Mouse (Mus musculus): ENCODE data around the gene Tff1.

The Tff1 gene

DNA sequence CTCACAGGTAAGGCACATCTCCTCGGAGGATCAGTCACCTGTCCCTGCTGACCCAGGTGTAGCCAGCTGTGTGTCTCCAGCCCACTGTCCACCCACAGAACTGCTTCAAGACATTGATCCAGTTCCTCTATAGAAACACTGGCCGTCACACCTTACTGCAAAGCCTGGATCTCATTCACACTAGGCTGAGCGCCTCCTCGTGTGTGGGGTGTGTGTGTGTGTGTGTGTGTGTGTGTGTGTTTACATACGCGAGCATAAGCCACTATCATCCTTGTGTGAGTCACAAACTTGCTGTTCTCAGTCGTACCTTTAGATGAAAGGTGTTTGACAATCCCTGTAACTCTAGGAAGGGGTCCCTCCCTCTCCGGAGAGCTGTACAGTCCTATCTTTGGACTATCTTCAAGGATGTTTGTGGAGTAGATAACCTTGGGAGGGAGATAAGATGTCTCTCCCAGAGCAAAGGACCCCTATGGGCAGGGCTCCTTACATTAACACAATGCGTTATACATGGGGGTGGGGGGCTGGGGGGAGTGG, 12.0 kb downstream of the Tff1 start:
- DNase-seq: no peak

DNA sequence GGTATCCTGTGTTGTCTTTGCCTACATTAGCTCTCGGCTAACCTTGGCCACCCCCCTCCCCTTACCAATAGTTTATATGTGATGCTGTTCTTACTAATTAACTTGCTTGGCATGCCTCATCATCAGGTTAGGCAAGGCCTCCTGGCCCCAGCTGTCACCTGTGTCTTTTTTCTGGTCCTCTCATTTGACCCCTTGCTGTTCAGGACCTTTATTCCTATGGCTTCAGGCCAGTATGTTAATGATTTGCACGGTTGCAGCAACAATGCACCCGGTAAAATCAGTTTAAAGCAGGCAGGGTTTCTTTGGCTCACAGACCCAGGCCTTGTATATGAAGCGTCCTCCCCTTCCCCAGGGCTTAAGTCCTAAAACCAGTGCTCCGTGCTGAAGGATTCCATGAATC, 12.6 kb downstream of the Tff1 start:
- no peak for DNase-seq

DNA sequence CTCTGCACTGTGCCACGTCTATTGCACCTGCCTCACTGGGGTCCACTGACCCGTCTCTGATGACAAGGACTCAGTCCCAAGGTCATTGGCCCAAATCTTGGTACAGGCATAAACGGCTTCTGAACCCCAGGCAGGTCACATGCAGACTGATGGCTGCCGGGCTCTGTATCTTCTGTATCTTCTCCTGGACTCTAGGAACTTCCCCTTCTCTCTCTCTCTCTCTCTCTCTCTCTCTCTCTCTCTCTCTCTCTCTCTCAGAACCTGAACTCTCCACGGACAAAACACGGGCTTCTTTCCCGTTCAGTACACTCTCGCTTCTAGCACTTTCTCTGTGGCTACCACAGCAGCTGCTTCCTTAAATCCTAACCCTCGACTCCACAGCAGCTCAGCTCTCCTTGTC, 19.1 kb downstream of the Tff1 start:
- no peak for DNase-seq

DNA sequence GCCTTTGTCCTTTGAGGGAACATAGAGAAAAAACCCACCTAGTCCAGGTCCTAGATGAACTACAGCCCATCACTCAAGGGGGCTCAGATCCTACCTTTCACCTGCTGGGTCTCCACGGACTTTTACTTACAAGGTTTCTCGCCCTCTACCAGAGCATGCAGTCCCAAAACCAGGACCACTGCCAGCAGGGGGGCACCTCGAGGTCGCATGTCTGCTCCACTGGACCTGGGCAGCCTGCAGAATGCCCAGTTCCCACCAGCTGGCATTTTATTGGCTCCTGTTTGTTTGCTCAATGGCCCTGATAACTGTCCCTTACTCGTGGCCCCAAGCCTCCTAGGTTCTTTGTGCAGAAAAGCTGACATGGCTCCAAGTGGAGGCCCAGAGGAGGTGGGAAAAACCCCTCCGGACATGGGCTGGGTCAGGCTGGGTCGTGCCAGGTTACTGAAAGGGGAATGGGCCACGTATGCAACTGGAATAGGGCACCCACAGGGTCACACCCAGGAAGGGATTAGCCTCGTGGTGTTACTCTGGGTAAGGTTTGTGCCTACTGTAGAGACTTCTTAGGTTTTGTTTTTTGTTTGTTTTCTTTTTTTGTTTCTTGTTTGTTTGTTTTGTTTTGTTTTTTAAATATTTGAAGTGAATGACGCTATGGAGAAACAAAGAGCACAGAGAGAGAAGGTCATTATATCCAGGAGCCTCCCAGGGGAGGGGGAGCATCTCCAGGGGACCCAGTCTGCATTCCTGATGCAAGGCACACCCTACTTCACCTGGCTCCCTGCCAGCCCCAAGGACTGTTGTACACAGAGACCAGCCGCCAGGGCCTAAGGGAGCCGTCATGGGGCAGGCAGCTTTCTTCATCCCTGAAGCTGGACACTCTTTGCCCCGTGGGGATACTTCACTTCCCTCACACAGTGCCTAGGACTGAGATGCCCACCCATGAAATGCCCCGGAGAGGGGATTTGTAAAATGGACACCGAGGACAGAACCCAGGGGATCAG, 20.7 kb downstream of the Tff1 start, which contains the start of gene Tff2:
Tff2 (minus strand) TSS at position 243 of the 998 bp plus-strand sequence.
- DNase-seq: peak; percentile 17 to 23

DNA sequence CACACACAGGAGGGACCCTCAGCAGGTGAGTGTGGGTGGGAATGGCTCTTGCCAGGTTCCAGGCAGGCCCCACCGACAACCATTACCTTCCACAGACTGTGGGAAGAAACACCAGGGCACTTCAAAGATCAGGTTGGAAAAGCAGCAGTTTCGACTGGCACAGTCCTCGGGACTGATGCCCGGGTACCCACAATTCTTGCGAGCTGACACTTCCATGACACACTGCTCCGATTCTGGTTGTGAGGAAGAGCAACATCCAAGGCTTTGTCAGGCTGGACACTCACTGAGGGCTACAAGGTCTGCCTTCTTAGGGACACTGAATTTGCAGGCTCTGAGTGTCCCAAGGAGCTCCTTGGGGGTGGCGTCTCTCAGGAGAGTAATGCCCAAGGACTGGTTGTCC, 23.0 kb downstream of the Tff1 start:
- DNase-seq: no peak

DNA sequence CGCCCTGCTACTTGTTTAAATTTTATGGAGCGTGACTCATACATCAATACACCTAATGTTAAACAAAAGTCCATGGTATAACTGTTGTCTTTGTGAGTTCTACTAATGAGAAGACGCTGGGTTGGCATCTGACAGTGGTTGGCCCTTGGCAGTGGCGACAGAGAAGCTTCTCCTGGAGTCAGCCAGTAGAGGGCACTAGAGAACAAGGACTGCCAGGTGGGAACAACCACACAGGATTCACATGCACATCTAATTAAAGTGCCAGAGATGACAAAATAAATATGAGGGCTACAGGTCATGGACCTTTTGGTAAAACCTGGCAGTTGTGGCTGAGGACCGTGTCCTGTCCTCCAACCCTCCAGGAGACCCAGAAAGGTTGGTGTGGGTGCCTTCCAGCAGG, 26.7 kb downstream of the Tff1 start:
- DNase-seq: peak; percentile 36 to 60

DNA sequence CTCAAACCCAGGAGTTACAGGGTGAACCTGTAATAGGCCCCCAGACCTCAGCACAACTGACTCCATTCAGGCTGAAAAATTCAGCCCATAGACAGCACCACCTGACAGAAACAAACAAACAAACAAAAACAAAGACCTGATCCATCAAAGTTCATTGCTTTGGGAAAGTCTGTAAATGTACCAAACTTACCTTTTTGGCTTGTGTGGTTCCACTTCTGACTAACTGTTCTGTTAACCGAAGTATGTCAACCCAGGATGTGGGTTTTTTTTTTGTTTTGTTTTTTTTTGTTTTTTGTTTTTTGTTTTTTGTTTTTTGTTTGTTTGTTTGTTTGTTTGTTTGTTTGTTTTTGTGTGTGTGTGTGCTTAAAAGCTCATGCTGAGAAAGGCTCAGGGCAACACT, 28.3 kb downstream of the Tff1 start:
- no peak for DNase-seq

DNA sequence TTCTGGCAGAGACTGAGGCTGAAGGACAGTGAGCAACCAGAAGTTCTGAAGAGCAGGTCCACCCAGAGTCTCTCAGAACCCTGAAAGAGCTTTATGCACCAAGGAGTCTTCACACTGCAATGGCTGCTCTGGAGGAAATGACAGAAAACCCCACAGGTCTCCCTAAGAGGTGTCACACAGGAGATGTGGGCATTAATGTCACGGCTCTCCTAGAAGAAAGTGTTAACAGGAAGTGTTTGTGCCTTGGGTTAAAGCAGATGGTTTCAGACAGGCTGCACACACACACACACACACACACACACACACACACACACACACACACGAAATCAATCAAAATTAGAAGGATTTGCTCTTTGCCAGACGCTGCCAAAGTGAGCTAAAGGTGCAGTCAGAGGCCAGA, 28.8 kb downstream of the Tff1 start:
- DNase-seq: no peak

DNA sequence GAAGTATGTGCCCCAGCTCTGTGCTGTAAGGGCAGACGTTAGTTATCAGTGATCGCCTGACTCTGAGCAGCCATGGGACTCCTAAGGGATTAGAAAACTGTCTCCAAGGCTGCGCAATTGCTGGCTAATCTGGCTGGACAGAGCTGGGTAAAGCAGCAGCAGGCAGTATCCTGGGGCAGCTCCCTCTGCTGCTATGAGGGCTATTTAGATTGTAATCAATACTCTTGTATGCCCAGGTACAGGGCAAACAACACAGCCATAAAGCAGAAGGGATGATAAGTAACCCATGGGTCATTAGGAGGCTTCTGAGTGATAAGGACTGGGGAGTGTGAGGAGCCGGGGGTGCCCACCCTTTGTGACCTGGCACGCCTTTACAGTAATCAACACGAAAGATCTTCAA, 30.2 kb downstream of the Tff1 start:
- DNase-seq: no peak

DNA sequence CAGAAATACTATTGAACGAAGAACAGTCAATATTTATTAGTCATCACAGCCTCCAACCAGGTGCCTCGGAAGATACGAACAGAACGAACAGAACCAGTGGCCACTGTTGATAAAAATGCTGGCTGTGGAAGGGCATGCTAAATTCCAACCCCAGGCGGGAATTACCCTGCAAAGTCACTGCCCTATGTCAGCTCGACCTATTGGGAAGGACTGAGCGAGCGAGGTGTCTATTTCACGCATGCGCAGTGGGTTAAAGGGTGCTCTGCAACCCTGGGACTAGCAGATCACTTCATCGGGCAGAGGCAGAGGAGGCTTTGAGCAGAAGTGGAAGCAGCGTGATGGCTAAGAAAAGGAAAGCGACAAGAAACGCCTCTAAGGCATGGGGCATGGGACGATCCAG, 31.3 kb downstream of the Tff1 start:
- DNase-seq: no peak

DNA sequence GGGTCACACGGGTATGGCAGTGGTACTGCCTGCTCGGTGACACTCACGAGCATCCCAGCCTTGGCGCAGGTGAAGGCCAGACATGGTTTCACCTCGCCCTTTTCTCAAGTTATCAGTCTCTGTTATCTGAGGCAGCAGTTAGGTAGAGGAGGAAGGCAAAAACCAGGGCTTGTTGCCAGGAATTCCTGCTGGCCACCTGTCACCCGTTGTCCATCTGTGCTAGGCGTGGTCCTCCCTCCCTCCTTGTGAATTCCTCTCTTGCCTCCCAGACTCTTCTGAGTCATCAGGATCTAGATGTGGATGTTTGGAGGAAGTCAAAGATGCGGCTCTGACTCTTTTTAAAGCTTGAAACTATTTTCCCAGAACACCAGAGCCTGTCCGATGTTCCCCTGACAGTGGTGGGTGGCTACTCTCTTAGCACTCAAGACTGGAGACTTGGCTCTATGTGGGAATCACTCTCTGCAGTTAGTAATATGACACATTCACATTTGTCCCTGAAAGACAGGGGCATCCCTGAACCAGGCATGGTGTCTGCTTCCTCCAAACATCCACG, 33.7 kb downstream of the Tff1 start:
- no peak for DNase-seq

DNA sequence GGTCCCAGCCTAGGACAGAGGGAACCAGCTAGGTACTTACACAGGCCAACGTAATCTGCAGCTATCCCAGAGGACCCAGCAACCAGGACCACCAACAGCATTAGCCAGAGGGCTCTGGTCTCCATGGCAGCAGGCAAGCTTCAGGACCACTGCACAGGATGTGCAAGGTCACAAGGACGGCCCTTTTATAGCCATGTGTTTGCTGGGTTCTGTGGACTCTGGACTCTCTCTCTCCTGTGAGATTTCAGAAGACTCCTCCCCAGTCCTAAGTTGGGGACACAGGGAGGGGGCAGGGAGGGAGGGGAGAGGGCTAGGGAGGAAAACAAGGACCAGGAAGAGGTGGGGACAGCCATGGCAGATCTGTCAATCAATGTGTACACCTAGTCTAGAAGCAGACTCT, 35.6 kb downstream of the Tff1 start, which contains the start of gene Tff3:
Tff3 (minus strand) TSS at position 195 of the 400 bp plus-strand sequence.
- DNase-seq: no peak

DNA sequence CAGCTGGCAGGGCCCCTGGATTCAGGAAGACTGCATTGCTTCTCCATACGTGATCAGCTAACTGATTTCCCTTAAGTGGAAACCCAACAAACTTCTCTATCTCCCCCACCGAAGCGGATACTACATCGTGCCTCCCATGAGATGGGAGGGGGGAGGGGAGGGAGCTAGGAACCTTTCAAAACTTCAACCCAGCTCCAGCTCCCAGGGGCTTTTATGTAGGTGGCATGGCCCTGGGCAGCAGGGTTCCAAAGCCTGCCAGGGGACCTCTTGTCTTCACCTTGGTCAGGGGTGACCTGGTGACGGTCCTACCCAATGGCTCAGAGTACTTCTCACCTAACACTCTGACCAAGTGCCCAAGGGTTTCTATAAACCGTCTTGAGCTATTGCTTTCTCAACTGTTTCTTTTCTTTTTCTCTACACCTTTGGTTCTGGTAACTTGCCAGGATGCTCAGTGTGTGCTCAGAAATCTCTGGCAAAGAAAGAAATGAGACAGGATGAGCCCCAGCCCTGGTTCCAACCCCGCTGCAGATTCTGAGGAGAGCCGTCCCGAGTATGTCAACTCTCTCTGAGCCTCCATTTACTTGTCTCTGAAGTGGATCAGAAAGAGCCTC, 36.3 kb downstream of the Tff1 start:
- no peak for DNase-seq

DNA sequence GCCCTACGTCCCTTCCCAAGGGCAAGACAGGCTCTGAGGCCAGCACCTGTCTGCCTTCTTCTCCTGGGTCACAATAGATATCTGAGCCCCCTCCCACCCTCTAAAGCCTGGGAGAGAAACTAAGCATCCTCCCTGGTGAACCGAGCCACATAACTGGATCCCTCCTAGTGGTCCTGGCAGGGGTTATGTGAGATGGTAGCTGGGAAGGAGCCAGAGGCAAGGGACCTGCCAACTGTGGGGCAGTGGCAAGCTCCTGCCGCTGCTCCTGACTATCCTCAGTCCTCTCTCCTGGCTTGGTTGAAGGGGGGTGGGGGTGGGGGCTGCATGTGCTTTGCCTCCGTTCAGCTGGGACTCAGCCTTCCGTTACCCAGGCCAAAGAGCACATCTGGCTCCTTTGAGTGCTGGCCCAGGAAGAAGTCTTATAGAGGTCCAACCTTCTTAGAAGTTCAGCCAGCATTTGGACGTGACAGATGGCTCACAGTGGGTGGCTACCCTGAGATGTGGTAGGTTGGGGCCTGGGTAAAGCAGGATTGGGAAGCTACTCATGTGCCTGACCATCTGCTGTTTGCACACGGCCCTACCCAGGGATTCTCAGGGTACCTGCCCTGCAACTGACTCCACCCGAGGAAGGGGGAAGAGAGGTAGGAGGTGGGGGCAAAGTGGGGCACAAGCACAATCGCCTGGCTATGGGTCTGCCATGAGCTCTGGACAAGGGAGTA, 39.4 kb downstream of the Tff1 start:
- no peak for DNase-seq

DNA sequence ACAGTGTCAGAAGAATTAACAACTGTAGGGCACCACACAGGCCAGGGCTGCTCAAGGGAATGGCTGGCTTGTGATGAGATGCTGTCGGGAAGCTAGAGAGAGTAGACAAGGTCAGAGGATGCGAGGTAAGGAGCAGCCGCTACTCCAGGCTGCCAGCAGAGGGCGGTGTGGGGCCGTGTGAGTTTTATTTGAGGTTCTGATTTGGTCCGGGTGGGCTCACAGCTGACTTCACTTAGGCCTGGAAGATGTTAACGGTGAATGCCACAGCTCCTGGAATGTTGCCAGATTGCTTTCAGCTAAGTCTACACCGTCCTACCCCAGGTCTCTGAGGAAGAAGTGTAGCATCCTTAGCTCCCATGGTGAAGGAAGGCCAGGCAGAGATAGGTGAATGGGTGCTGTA, 43.1 kb downstream of the Tff1 start:
- no peak for DNase-seq

DNA sequence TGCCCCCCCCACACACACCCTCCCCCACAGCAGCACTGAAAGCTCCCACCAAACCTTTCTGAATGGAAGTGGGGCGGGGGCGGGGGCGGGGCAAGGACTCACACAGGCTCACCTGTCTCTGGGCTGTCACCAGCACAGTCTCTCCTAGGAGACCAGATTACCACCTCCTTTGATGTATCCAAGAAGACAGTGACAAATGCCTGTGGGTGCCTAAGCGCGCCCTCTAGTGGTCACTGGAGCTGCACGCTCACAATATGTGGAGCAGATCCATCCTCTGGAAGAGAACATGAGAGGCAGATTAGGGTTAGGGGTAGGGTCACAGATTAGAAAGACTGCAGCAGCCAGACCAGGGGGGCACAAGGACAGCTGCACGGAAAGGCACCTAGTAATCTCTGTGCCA, 45.6 kb downstream of the Tff1 start:
- peak; percentile 48 to 64 for DNase-seq

DNA sequence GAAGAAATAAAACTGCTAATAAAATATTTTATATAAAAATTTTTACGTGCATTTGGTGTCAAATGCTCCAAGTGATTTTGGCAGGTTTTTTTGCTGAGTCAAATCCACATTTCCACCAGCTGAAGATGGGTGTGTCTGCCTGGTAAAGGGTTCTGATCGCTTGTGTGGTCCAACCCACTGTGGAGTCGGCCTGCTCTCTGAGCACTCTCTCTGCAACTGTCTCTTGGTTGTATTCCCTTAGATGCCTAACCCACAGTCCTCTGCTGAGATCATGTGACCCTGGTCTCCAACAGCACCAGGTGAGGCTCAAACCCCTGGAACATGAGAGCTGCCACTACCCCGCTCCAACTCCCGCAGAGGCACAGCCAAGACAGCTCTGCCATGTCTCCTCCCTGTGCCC, 47.1 kb downstream of the Tff1 start:
- DNase-seq: no peak

DNA sequence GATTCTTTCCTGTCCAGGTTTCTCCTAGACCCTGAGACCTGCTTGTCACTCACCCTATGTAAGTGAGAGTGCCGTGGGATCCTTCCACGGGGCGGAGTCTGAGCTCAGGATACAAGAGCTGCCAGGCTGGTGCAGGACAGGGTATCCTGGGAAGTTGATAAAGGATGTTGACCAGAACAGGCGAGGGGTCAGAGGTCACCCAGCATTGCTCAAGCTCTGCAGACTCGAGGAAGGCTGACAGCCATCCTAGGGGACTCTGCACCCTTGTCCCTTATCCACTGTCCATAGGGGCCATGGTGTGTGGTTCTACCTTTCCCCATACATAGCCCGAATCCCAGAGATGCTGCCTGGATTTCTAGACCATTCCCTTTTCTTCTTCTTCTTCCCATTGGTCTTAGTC, 49.0 kb downstream of the Tff1 start:
- no peak for DNase-seq

DNA sequence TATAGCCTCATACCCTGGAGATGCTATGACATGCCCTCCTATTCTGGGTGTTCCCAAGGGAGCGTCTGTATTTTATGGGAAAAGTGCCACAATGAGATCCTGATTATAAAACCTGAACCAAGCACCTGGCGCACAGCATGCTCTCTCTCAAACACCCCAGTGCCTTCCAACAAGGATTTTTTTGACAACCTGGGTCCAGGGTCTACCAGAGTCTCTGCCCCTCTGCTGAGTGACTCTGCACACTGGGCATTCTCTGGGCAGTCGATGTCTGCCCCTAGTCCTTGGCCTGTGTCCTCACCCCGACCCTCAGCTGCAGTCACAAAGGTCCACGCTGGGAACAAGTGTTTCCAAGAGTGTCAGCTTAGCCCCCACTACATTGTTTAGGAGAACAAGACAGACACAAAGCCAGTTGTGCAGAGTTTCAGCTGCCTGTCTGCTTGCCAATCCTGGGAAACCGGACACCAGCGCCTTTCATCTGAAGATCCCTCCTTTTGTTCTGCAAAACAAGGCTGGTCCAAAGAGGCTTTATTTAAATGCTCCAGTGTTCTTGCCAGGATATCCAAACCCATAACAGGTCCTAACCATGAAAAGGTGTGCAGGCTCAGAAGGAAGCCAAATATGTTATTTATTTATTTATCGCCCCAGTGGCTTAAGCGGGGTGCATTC, 51.8 kb downstream of the Tff1 start:
- no peak for DNase-seq
